Mouse (Mus musculus): ENCODE measurements around the gene Commd1. TPM values are rescaled to one million over a fixed set of nuclear protein-coding genes. Genes with fewer than 3 reads are reported as not detected.

The Commd1 gene
- polyA plus RNA-seq (2014; fragmentation: Illumina TruSeq; extraction: RNeasy Lipid Tissue Mini Kit (QIAGEN cat#74804); ENCODE audit: low read depth, low replicate concordance): 72.3 TPM

GRCm38 (mm10) chr11:22981984-22982757, at the start of gene Commd1, which contains the start of gene Gm28048:
Gene Commd1 (minus strand): TSS chr11:22982382.
Gene Gm28048 (minus strand): TSS chr11:22982090.

GRCm38 (mm10) chr11:23007481-23008180, 25.4 kb upstream of the Commd1 start, which contains the start of gene Fam161a:
Gene Fam161a (plus strand): TSS chr11:23007531.

GRCm38 (mm10) chr11:22990393-22991126, 8.4 kb upstream of the Commd1 start, which contains the start of gene Cct4:
Gene Cct4 (plus strand): TSS chr11:22990519.

GRCm38 (mm10) chr11:22971835-22972709, 10.1 kb downstream of the Commd1 start, which contains the start of gene Zrsr1:
Gene Zrsr1 (plus strand): TSS chr11:22972005.

GRCm38 (mm10) chr11:22860335-22861227, 121.6 kb downstream of the Commd1 start, which contains the start of gene B3gnt2:
Gene B3gnt2 (minus strand): TSS chr11:22860961.

Other genes with a start within 250 kb of the Commd1 start
- gene B3gnt2, start 121.4 kb downstream of the Commd1 start, polyA plus RNA-seq (2014; fragmentation: Illumina TruSeq; extraction: RNeasy Lipid Tissue Mini Kit (QIAGEN cat#74804); ENCODE audit: low read depth, low replicate concordance): 41.5 TPM
- gene Zrsr1, start 10.4 kb downstream of the Commd1 start, polyA plus RNA-seq (2014; fragmentation: Illumina TruSeq; extraction: RNeasy Lipid Tissue Mini Kit (QIAGEN cat#74804); ENCODE audit: low read depth, low replicate concordance): 65.2 TPM
- 187 TPM for gene Gm28048, start 292 bp downstream of the Commd1 start, polyA plus RNA-seq (2014; fragmentation: Illumina TruSeq; extraction: RNeasy Lipid Tissue Mini Kit (QIAGEN cat#74804); ENCODE audit: low read depth, low replicate concordance)
- 397 TPM for gene Cct4, start 8.1 kb upstream of the Commd1 start, polyA plus RNA-seq (2014; fragmentation: Illumina TruSeq; extraction: RNeasy Lipid Tissue Mini Kit (QIAGEN cat#74804); ENCODE audit: low read depth, low replicate concordance)
- 17.3 TPM for gene Fam161a, start 25.1 kb upstream of the Commd1 start, polyA plus RNA-seq (2014; fragmentation: Illumina TruSeq; extraction: RNeasy Lipid Tissue Mini Kit (QIAGEN cat#74804); ENCODE audit: low read depth, low replicate concordance)

Data from adrenal gland, adult 10 weeks (tissue).